Mouse (Mus musculus): ENCODE measurements at regions not wholly inside any gene's neighbourhood (a gene's known extent, or its start where the extent isn't known, plus 50 kb on each side); places are given as distances from the start of the nearest gene placed in this dataset.

- H3K4me3 ChIP-seq = no peak overlapping the region
Measured at GRCm38 (mm10) chr5:74121861-74122630, 53.8 kb upstream of the Usp46 start.

GRCm38 (mm10) chr5:74126015-74126896 is 58.0 kb upstream of the Usp46 start:
- Histone ChIP-seq H3K9ac (ENCODE audit: low read depth, low read length) (peak overlapping the region; percentile 72), H3K27ac (peak overlapping the region; percentile 65), H3K27me3 (ENCODE audit: control insufficient read depth, insufficient read depth, low read length) (no peaks in the 10 kb centered on the region), H3K79me2 (replicated peaks; ENCODE audit: control insufficient read depth, insufficient read depth, low read length) (no peaks in the 10 kb centered on the region), H3K4me3 (peak overlapping the region; percentile 45), H3K36me3 (ENCODE audit: control insufficient read depth, insufficient read depth, low read length) (no peaks in the 10 kb centered on the region), H3K4me1 (ENCODE audit: control insufficient read depth, insufficient read depth, low read length) (no peaks in the 10 kb centered on the region; the same call in 1 of the 2 replicates)
- 66% methylated on average over 32 of the region's 32 CpGs for WGBS
- intact Hi-C loops (cut with DNase I) = loop anchor here (2.0 kb wide), 1 partner anchor 47 kb away; no protein-coding TSS in a partner anchor
- peak; percentile 69 for TF ChIP-seq POLR2A (IDR thresholded peaks at IDR 0.05; ENCODE audit: insufficient read depth, low read depth, low read length)
- TF ChIP-seq EP300 (IDR thresholded peaks at IDR 0.05; ENCODE audit: insufficient read depth, low read depth, low read length) = no peak
- peak; percentile 18; the same call in 1 of the 2 replicates for TF ChIP-seq CTCF (IDR thresholded peaks at IDR 0.05)
- peak; percentile 80 to 87 for DNase-seq

More at GRCm38 (mm10) chr5:74121861-74122630, 53.8 kb upstream of the Usp46 start:
- no peak for DNase-seq
- H3K4me1 ChIP-seq (ENCODE audit: control insufficient read depth, insufficient read depth, low read length) = no peaks in the 10 kb centered on the region; the same call in 1 of the 2 replicates
- H3K79me2 ChIP-seq (replicated peaks; ENCODE audit: control insufficient read depth, insufficient read depth, low read length) = no peaks in the 10 kb centered on the region
- 78% methylated on average over 9 of the region's 9 CpGs for WGBS
- no peak overlapping the region for H3K9ac ChIP-seq (ENCODE audit: low read depth, low read length)
- no peaks in the 10 kb centered on the region for H3K27me3 ChIP-seq (ENCODE audit: control insufficient read depth, insufficient read depth, low read length)
- TF ChIP-seq POLR2A (IDR thresholded peaks at IDR 0.05; ENCODE audit: insufficient read depth, low read depth, low read length) (no peak), EP300 (IDR thresholded peaks at IDR 0.05; ENCODE audit: insufficient read depth, low read depth, low read length) (0 out of 2 replicates have a peak, but pooled peaks have one; percentile 9)
- H3K27ac ChIP-seq = no peak overlapping the region
- intact Hi-C loops (cut with DNase I) = no loop called here
- H3K36me3 ChIP-seq (ENCODE audit: control insufficient read depth, insufficient read depth, low read length) = no peaks in the 10 kb centered on the region

GRCm38 (mm10) chr5:74127518-74127917 is 59.3 kb upstream of the Usp46 start:
- Histone ChIP-seq H3K79me2 (replicated peaks; ENCODE audit: control insufficient read depth, insufficient read depth, low read length) (no peaks in the 10 kb centered on the region), H3K36me3 (ENCODE audit: control insufficient read depth, insufficient read depth, low read length) (no peaks in the 10 kb centered on the region), H3K9ac (ENCODE audit: low read depth, low read length) (no peak overlapping the region), H3K4me3 (no peak overlapping the region), H3K27me3 (ENCODE audit: control insufficient read depth, insufficient read depth, low read length) (no peaks in the 10 kb centered on the region), H3K4me1 (ENCODE audit: control insufficient read depth, insufficient read depth, low read length) (no peaks in the 10 kb centered on the region; the same call in 1 of the 2 replicates), H3K27ac (no peak overlapping the region)
- WGBS = 91% methylated on average over 6 of the region's 6 CpGs
- no peak for DNase-seq
- TF ChIP-seq POLR2A (IDR thresholded peaks at IDR 0.05; ENCODE audit: insufficient read depth, low read depth, low read length) = no peak
- TF ChIP-seq EP300 (IDR thresholded peaks at IDR 0.05; ENCODE audit: insufficient read depth, low read depth, low read length) = no peak
- TF ChIP-seq CTCF (IDR thresholded peaks at IDR 0.05) = no peak
- intact Hi-C loops (cut with DNase I) = loop anchor here (2.0 kb wide), 1 partner anchor 45 kb away; no protein-coding TSS in a partner anchor

GRCm38 (mm10) chr5:74129636-74130035 is 61.4 kb upstream of the Usp46 start:
- H3K27me3 ChIP-seq (ENCODE audit: control insufficient read depth, insufficient read depth, low read length) = no peaks in the 10 kb centered on the region
- H3K27ac ChIP-seq = no peak overlapping the region
- no peak overlapping the region for H3K9ac ChIP-seq (ENCODE audit: low read depth, low read length)
- no peak for DNase-seq
- intact Hi-C loops (cut with DNase I) = no loop called here
- TF ChIP-seq POLR2A (IDR thresholded peaks at IDR 0.05; ENCODE audit: insufficient read depth, low read depth, low read length) (no peak), CTCF (IDR thresholded peaks at IDR 0.05) (no peak), EP300 (IDR thresholded peaks at IDR 0.05; ENCODE audit: insufficient read depth, low read depth, low read length) (no peak)
- no peak overlapping the region for H3K4me3 ChIP-seq
- no peaks in the 10 kb centered on the region; the same call in 1 of the 2 replicates for H3K4me1 ChIP-seq (ENCODE audit: control insufficient read depth, insufficient read depth, low read length)
- no peaks in the 10 kb centered on the region for H3K36me3 ChIP-seq (ENCODE audit: control insufficient read depth, insufficient read depth, low read length)
- no peaks in the 10 kb centered on the region for H3K79me2 ChIP-seq (replicated peaks; ENCODE audit: control insufficient read depth, insufficient read depth, low read length)

- Histone ChIP-seq H3K27me3 (ENCODE audit: control insufficient read depth, insufficient read depth, low read length) (no peaks in the 10 kb centered on the region), H3K9ac (ENCODE audit: low read depth, low read length) (no peak overlapping the region), H3K27ac (no peak overlapping the region), H3K4me3 (no peak overlapping the region), H3K4me1 (ENCODE audit: control insufficient read depth, insufficient read depth, low read length) (no peaks in the 10 kb centered on the region), H3K79me2 (replicated peaks; ENCODE audit: control insufficient read depth, insufficient read depth, low read length) (no peaks in the 10 kb centered on the region), H3K36me3 (ENCODE audit: control insufficient read depth, insufficient read depth, low read length) (no peaks in the 10 kb centered on the region)
- no peak for TF ChIP-seq EP300 (IDR thresholded peaks at IDR 0.05; ENCODE audit: insufficient read depth, low read depth, low read length)
- no peak for TF ChIP-seq POLR2A (IDR thresholded peaks at IDR 0.05; ENCODE audit: insufficient read depth, low read depth, low read length)
- TF ChIP-seq CTCF (IDR thresholded peaks at IDR 0.05) = no peak
- intact Hi-C loops (cut with DNase I) = no loop called here
- no peak for DNase-seq
- WGBS = 65% methylated on average over 8 of the region's 8 CpGs
Measured at GRCm38 (mm10) chr5:74132671-74133070, 62.4 kb upstream of the Rasl11b start.

Measured in heart, adult 2 months (tissue).